Mouse (Mus musculus) lung, embryonic 15.5 days (tissue): ENCODE data around the gene Zfp950. TPM values are rescaled to one million over a fixed set of nuclear protein-coding genes. Genes with fewer than 3 reads are reported as not detected.

Experiments used
- polyA plus RNA-seq: library from polyadenylated mRNA; unstranded; fragments of >200 nt; fragmentation: Nextera tagmentation; extraction: Ambion mirVana; gene quantifications from 2 replicates; pipeline ENCODE4 v1.2.1, GENCODE M21; 2015

The Zfp950 gene
- polyA plus RNA-seq, 1 experiment from 2014 or later: 35.5 TPM

Other genes with a start within 250 kb of the Zfp950 start
- 0.14 and 0.15 TPM in 2 replicates for gene Gm7102, start 35.5 kb upstream of the Zfp950 start, polyA plus RNA-seq
- gene Gm6020, start 43.0 kb upstream of the Zfp950 start, polyA plus RNA-seq: not detected in 2 replicates
- gene Csf2ra, start 87.6 kb upstream of the Zfp950 start, polyA plus RNA-seq: 26.8 and 32.5 TPM in 2 replicates
- gene Gm21060, start 156.2 kb upstream of the Zfp950 start, polyA plus RNA-seq: not detected in 2 replicates